Mouse (Mus musculus) cerebellum, adult 18-20 months (tissue): Measurements from ENCODE around the gene Plcb4.

Experiments
- DNase-seq, 2 experiments: peaks; one replicate each; pipeline ENCODE4 v3.0.0; 2021

Plcb4 gene

DNA sequence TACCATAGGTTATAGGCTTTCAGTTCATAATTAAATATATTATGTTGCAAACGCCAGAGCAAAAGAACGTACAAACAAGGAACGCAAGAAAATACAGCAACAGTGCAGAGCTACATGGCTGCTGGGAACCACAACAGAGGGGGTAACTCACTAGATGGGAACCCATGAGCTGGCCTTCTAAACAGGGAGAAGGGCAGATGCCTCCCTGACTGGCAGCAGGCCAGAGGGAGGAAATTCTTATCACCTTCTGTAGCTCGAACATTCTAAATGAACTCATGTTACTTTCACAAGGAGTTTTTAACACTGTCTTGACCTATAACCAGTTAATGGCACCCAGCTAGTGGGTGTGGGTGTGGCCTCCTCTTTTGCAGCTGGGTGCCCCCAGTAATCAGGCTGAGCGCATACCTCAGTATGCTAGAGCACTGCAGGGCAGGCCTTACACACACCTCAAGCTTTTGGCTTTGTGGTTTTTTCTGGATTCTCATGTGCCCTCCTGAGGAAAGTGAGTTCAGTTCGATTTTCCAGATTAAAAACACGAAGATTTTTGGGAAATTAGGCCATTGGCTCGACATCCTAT, 102.5 kb downstream of the Plcb4 start:
- peak in 1 of 2 experiments; percentile 37 for DNase-seq

- peak in 1 of 2 experiments; percentile 33 for DNase-seq
Observed at GRCm38 (mm10) chr2:135764706-135765105, 105.9 kb downstream of the Plcb4 start.

GRCm38 (mm10) chr2:135766471-135767063, 107.8 kb downstream of the Plcb4 start:
- peak; percentile 35 to 46 for DNase-seq

DNA sequence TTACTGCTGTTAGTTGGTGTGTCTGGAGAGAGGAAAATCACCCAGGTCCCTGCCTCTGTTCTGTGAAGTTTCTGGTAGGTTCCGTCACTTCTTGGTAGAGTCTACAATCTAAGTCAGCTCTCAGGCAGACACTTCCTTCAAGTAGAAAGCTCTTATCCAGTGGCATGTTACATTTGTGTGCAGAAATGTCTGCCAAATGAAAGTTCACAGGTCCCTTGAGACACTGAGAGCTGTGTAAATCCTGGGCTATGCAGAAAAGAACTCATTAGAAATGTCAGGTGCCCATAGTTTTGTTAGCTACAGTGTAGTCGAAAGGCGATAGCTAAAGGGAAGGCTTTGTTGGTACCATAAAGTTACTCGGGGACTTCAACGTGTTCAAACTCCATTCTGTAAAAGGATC, 108.7 kb downstream of the Plcb4 start:
- DNase-seq: no peak

DNA sequence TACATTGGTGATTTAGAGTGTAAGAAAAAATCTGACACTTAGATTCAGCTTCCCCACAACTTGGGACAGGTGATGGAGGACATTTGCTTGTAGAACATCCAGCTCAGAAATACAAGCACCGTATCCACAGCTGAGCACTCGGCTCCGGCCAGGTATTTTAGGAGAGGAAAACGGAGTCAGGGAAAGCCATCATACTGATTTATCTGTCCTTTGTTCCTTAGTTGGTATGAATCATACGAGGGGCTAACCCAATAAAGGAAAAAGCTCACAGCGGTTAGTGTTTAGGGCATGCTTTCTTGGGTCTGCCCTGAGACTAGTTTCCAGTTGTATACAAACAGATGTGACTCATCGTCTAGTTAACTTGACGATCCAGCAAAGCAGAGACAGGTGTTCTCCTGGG, 110.9 kb downstream of the Plcb4 start:
- DNase-seq: no peak

DNA sequence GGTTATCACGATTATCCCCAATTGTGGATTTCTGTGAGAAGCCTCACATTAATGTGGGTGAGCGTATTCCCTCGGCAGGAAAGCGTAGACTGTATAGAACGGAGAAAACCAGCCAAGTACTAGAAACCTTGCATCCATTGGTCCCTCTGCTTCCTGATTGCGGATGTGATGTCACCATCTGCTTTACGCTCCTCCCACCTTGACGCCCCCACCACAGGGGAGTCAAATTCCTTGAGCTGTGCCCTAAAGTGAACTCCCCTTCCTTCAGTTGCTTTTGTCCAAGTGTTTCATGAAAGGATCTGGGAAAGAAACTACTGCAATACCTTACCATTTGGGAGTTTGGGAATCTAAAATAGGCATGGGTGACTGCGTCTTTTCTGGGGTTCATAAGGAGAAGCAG, 111.4 kb downstream of the Plcb4 start:
- no peak for DNase-seq

GRCm38 (mm10) chr2:135773194-135773972, 114.6 kb downstream of the Plcb4 start:
- no peak for DNase-seq

GRCm38 (mm10) chr2:135775026-135775425, 116.2 kb downstream of the Plcb4 start:
- DNase-seq: no peak

- DNase-seq: no peak
Observed at GRCm38 (mm10) chr2:135776131-135776775, 117.4 kb downstream of the Plcb4 start.

GRCm38 (mm10) chr2:135781391-135781790, 122.6 kb downstream of the Plcb4 start:
- DNase-seq: no peak

- DNase-seq: no peak
Observed at GRCm38 (mm10) chr2:135787415-135787814, 128.6 kb downstream of the Plcb4 start.

DNA sequence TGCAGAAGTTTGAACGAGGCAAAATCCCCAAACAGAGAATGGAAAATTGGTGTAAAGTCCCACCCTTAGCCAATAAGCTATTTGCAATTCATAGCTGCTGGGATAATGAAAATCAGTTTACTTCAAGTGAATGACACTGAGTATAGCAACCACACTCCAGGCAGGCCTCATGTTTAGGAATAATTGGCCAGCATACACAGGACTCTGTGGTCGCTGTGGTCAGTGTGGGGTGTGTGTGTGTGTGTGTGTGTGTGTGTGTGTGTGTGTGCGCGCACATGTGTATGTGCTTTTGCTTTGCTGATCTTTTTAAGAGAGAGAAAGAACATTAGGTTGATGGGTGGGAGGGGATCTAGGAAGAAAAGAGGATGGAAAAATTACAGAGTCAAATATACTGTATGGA, 134.1 kb downstream of the Plcb4 start:
- no peak for DNase-seq

DNA sequence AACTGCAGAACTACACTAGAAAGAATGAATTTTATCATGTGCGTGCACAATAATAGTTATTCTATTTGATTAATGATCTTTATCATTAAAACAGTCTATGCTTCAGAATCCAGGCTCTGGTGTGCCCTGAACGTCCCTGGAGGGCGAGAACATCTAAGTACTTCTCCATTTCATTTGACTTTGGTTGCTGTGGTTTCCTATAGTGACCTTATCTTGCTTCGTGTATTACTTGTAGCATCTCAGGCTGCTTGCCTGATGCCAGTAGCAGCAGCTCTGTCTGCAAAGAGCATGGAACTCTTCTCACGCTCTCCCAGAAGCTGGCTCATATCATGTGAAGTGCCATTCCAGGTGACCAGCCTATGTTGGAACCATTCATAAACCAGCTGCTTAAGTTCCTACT, 137.9 kb downstream of the Plcb4 start:
- DNase-seq: no peak

- DNase-seq: no peak
Observed at GRCm38 (mm10) chr2:135797677-135798546, 139.1 kb downstream of the Plcb4 start.

DNA sequence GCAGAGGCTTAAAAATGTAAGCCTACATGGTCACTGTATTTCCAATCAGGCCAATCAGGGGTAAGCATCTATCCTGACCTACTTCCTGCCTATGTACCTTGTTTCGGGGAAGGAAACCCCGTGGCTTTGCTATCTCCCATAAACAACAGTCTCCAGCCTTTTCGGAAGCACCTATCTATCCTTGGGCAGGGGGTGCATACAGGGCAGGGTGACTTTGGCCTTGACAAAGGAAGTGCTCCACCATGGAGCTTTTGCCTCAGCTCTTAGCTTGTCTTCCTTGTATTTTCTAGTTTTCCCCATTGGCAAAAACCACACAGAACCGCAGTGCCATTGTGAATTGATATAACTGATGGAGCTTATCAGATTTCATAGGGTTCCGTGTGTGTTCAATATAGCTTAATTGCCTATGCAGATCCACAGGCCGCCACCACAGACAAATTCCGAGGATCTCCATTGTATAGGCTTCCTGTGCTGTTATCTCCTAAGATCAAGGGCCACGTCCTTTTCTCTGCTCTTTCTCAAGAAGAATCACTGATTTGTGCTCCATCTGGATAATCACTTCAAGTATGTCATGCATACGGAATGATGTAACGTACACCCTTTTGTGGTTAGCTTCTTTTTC, 140.4 kb downstream of the Plcb4 start:
- DNase-seq: no peak

GRCm38 (mm10) chr2:135800385-135800784, 141.6 kb downstream of the Plcb4 start:
- no peak for DNase-seq

DNA sequence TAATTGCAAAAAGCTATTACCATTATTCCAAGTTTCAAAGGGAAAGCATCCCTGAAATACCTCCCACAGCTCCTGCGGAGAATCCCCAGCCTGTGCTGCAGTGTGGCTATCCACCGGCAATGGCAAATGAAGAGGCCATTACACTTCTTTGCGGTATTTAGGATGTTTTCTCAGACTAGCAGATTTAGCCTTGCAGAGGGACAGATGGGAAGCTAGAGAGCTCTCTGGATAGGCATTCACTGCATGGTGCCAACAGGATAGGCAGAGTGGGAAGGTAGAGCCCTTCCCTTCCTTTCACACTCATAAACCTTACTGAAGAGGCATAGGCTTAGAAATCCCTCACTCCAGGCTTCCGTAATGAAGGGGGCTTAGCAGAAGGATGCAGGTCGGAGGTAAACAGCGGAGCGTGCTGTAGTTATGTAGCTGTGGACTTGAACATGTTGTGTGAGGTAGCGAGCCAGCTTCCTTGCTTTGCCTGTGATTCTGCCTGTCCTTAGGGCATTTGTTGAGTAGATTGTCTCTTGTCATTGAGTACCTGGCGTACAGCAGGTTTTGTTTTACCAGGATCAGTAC, 144.2 kb downstream of the Plcb4 start:
- peak; percentile 58 to 69 for DNase-seq

DNA sequence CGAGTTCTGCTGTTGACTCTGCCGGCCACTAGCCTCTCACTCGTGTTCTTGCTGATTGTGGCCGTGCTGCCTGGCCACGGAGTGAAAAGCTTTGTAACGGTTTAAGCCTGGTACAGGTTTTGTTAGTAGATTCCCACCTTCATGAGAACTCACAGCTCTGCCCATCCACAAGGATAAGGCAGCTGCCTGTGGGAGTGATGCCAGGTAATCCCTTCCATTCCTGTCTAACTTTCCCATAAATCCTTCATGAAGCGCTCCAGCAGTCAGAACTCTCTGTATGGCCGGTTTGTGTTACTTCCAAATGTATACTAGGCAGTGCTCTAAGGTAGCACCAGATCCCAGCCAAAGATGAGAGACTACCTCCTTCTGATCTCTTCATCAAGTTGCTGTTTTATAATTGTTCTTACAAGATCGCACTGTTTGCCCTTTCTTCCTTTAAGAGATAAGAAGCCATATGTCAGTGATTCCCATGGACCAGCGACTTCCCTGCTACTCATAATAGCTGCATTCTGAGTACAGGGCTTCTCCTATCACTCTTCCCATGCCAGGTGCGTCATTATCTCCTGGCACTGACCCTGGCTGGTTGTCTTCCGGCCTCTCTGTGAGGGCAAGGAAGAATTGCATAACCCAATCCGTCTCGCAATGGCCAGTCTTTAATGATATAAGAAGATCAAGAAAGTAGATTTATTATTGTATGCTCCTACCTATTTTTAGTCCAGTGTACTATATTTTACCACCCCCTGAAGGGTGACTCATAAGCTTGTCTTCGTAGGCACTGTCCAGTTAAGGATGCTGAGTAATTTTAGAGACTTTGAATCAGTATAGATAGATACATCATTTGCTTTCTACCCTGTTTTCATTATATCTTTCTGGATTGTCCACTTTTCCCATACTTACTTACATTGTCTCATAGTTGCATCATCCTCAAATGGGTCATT, 147.2 kb downstream of the Plcb4 start:
- DNase-seq: peak; percentile 74

GRCm38 (mm10) chr2:135808342-135808741, 149.5 kb downstream of the Plcb4 start:
- DNase-seq: no peak

DNA sequence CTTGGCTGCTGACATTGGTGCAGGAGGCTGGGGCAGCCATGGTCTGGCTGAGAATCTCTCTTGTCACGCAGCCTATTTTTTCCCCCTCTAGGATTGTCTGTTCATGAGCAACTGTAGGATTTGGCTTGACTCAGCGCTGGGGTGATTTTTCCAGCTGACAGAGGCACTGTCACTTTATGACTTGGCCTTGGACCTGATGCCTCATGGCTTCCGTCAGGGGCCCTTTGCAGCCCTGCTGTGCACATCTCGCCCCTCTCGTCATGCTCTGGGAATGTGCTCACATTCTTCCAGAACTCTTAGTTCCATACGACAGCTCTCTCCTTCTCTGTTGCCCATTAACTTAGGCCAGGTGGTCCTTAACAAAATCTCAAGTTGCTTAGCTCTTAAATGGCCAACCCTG, 152.0 kb downstream of the Plcb4 start:
- no peak for DNase-seq
